Mouse (Mus musculus) heart, embryonic 14.5 days (tissue): ENCODE measurements around the gene Tssk3. TPM values are rescaled to one million over a fixed set of nuclear protein-coding genes. Genes with fewer than 3 reads are reported as not detected.

Experiments
- ATAC-seq: fragments of 200-750 bp; cut with Nextera tagmentation; 2 replicates; pipeline ENCODE4 v1.8.0; 2017; ENCODE audit warnings: low read depth, moderate TSS enrichment; ENCODE audit not compliant: insufficient number of reproducible peaks, insufficient read depth, low FRiP score
- H3K27ac ChIP-seq, 2 experiments: fragments of 200-500 bp in 1 of 2; fragments of 300-500 bp in 1 of 2; sonication (generic) in 1 of 2; replicated peaks in 1 of 2; 2 replicates each; pipeline ENCODE4 v1.5.1; 2012 to 2014; ENCODE audit warnings: low read depth in 2 of 2, low read length in 2 of 2, control low read depth in 1 of 2, mild to moderate bottlenecking in 1 of 2, mixed read lengths in 1 of 2; ENCODE audit not compliant: control insufficient read depth in 1 of 2, insufficient read depth in 1 of 2
- H3K27me3 ChIP-seq: fragments of 300-500 bp; sonication (generic); 2 replicates; pipeline ENCODE4 v1.6.1; 2014; ENCODE audit warnings: mild to moderate bottlenecking, low read length, control low read depth; ENCODE audit not compliant: control insufficient read depth, insufficient read depth
- H3K36me3 ChIP-seq: fragments of 300-500 bp; sonication (generic); 2 replicates; pipeline ENCODE4 v1.6.1; 2014; ENCODE audit warnings: mild to moderate bottlenecking, control low read depth, low read length, mixed read lengths; ENCODE audit not compliant: control insufficient read depth, insufficient read depth
- H3K4me1 ChIP-seq, 2 experiments: fragments of 200-500 bp in 1 of 2; fragments of 300-500 bp in 1 of 2; sonication (generic) in 1 of 2; 2 replicates each; pipeline ENCODE4 v1.6.1; 2012 to 2014; ENCODE audit warnings: low read length in 2 of 2, control low read depth in 1 of 2, mixed read lengths in 1 of 2; ENCODE audit not compliant: control insufficient read depth in 2 of 2, insufficient read depth in 2 of 2
- H3K4me2 ChIP-seq: fragments of 300-500 bp; sonication (generic); 2 replicates; pipeline ENCODE4 v1.6.1; 2014; ENCODE audit warnings: mild to moderate bottlenecking, low read length
- H3K4me3 ChIP-seq, 2 experiments: fragments of 200-500 bp in 1 of 2; fragments of 300-500 bp in 1 of 2; sonication (generic) in 1 of 2; 2 replicates each; pipeline ENCODE4 v1.5.1; 2012 to 2014; ENCODE audit warnings: low read length in 2 of 2, mild to moderate bottlenecking in 2 of 2, control low read depth in 1 of 2, low read depth in 1 of 2, moderate library complexity in 1 of 2; ENCODE audit not compliant: control insufficient read depth in 1 of 2, insufficient read depth in 1 of 2
- H3K9ac ChIP-seq: fragments of 300-500 bp; sonication (generic); 2 replicates; pipeline ENCODE4 v1.6.1; 2014; ENCODE audit warnings: mild to moderate bottlenecking, low read length
- H3K9me3 ChIP-seq: fragments of 300-500 bp; sonication (generic); 2 replicates; pipeline ENCODE4 v1.6.1; 2016; ENCODE audit warnings: low read length, control low read depth; ENCODE audit not compliant: control insufficient read depth
- WGBS: fragments of 180-500 bp; shearing (Covaris S2); extraction: QIAGEN DNeasy Blood & Tissue Kit; methylation state at CpG from one replicate; pipeline ENCODE4 v1.1.7; 2014; 5-methylcytosine and 5-hydroxymethylcytosine counted together
- polyA plus RNA-seq: library from polyadenylated mRNA; unstranded; fragments of >200 nt; fragmentation: Nextera tagmentation; extraction: Ambion mirVana; gene quantifications from 2 replicates; pipeline ENCODE4 v1.2.1, GENCODE M21; 2014

The Tssk3 gene
- polyA plus RNA-seq, 1 experiment from 2014 or later, result not detected

DNA sequence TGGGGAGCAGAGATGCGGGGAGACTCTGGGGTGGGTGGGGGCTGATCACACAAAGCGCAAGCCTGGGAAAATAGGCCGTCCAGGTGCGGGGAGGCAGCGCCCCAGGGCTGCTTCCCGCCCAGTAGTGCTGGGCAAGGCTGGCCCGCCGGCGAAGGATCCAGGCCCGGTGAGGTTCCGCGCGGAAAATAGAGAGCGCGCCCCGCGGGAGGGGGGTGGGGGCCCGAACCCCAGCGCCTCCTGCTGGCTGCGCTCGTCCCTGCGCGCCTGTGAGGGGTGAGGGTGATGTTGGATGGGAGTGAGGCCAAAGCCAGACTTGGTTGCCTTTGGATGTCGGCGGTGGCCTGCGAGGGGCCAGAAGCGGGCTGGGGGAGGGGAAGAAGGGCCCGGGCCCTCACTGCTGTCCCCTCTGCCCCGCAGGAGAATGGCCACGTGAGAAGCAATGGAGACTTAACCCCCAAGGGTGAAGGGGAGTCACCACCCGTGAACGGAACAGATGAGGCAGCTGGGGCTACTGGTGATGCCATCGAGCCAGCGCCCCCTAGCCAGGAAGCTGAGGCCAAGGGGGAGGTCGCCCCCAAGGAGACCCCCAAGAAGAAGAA, 23.6 kb upstream of the Tssk3 start:
- peak; percentile 59 for ATAC-seq
- H3K9ac ChIP-seq, result peak overlapping the region; percentile 99
- 1% methylated on average over 33 of the region's 35 CpGs for WGBS
- no peaks in the 10 kb centered on the region for H3K27me3 ChIP-seq
- peaks cover 44% of the 10 kb centered on the region for H3K36me3 ChIP-seq
- peak overlapping the region; percentile 37 to 82; a peak in 3 of 4 replicates for H3K27ac ChIP-seq
- peaks cover 10 to 11% of the 10 kb centered on the region in 2 experiments for H3K4me1 ChIP-seq
- peak overlapping the region; percentile 73 for H3K4me2 ChIP-seq
- peak overlapping the region; percentile 67 to 72 for H3K4me3 ChIP-seq
- no peaks in the 10 kb centered on the region for H3K9me3 ChIP-seq

DNA sequence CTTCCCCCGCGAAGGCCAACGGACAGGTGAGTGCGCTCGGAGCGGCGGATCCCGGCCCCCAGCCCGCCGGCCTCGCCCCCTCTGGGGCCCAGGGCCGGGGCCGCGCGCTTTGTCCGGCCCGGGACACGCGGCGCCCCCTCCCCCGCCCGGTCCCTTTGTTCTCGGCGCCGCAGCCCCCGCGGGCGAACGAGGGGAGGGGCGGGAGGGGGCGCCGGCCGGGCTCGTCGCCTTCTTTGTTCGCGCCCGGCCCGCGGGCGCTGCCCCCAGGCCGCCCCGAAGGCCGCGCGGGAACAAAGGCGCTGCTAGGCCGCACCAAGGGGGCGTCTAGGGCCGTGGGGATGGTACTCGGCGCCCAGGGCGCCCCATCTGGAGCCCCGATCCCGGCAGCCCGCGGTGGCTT, 23.1 kb upstream of the Tssk3 start:
- peaks cover 39% of the 10 kb centered on the region for H3K36me3 ChIP-seq
- peak overlapping the region; percentile 37 to 82; a peak in 3 of 4 replicates for H3K27ac ChIP-seq
- H3K9me3 ChIP-seq, result no peaks in the 10 kb centered on the region
- under 1% methylated on average over 40 of the region's 57 CpGs for WGBS
- H3K4me1 ChIP-seq, result peaks cover 15% of the 10 kb centered on the region in 2 experiments
- H3K27me3 ChIP-seq, result no peaks in the 10 kb centered on the region
- peak overlapping the region; percentile 99 for H3K9ac ChIP-seq
- peak; percentile 23; the same call in 1 of the 2 replicates for ATAC-seq
- H3K4me2 ChIP-seq, result peak overlapping the region; percentile 73
- H3K4me3 ChIP-seq, result peak overlapping the region; percentile 67 to 72

DNA sequence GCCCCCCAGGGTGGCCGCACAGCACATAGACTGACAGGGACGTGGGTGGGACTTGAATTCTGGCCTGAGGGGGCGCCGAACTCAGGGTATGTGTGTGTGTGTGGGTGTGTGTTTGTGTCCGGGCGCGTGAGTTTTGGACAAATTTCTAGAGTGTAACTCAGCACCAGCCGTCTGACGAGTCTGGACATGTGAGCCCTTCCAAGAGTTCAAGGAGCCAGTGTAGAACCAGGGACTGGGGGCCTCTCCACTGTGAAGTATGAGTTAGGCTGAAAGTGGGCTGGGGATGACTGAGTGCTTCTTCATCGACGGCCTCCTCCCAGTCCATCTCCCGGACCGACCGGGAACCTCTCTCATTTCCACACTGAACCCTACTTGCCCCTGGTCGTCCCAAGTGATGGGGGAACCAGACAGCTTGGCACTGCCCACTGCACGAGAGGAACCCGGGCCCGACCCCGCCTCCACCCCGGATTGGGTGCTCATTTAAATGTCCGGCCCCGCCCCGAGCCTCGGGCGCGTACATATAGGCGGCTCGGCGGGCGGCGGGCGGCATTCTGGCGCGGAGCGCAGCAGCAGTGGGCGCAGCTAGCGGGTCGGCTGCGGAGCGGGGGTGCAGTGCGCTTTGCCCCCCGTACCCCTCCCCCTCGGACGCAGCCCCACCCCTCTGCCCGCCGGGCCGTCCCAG, 22.4 kb upstream of the Tssk3 start, which contains the start of gene Marcksl1:
Marcksl1 (plus strand) TSS at position 496 of the 682 bp plus-strand sequence.
- Histone ChIP-seq H3K27ac (peak within 1 kb of the TSS; percentile 37 to 82; a peak in 3 of 4 replicates), H3K4me2 (peak within 1 kb of the TSS; percentile 73), H3K27me3 (no peaks in the 10 kb centered on the region), H3K9me3 (no peaks in the 10 kb centered on the region), H3K36me3 (peaks cover 33% of the 10 kb centered on the region), H3K9ac (peak within 1 kb of the TSS; percentile 99), H3K4me1 (peaks cover 22% of the 10 kb centered on the region in 2 experiments), H3K4me3 (peak within 1 kb of the TSS; percentile 67 to 72)
- peak; percentile 84 for ATAC-seq
- 6% methylated on average over 46 of the region's 47 CpGs for WGBS

DNA sequence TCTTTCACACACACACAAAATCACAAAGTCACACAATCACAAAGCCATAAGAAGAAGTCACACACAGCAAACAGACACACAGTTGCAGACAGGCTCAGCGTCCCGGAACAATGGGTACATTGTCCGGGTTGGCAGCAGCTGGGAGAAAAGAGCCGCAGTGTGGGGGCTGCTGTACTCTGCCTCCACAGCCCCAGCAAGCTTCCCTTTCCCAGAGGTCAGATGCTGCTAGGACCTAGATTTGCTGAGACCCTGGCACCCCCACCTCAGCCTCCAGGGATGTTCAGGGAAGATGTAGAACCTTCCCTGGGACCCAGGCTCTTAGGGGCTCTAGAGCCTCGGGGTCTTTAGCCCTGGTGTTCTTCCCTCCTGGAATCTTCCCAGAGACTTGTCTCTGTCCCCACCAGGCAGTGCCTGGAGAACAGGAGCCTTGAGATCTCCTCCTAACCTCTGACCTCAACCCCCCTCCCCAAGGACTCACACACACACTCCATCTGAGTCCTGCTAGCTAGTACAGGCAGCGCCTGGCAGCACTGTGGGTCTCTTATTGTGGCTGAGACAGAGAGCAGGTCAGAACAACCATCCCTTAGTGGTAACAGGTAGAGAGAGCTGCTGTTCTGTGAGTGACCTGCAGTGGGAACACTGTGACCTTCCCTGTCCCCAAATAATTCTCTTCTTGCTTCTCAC, 20.7 kb upstream of the Tssk3 start:
- 0 out of 2 replicates have a peak overlapping the region, but pooled peaks have one; percentile 11 for H3K9ac ChIP-seq
- peak overlapping the region in 1 of 2 experiments; percentile 12; a peak in 1 of 4 replicates for H3K27ac ChIP-seq
- peaks cover 25 to 27% of the 10 kb centered on the region in 2 experiments for H3K4me1 ChIP-seq
- no peak overlapping the region for H3K4me3 ChIP-seq
- no peaks in the 10 kb centered on the region for H3K27me3 ChIP-seq
- 59% methylated on average over 6 of the region's 6 CpGs for WGBS
- H3K4me2 ChIP-seq, result no peak overlapping the region
- peaks cover 16% of the 10 kb centered on the region for H3K36me3 ChIP-seq
- ATAC-seq, result no peak
- H3K9me3 ChIP-seq, result no peaks in the 10 kb centered on the region

DNA sequence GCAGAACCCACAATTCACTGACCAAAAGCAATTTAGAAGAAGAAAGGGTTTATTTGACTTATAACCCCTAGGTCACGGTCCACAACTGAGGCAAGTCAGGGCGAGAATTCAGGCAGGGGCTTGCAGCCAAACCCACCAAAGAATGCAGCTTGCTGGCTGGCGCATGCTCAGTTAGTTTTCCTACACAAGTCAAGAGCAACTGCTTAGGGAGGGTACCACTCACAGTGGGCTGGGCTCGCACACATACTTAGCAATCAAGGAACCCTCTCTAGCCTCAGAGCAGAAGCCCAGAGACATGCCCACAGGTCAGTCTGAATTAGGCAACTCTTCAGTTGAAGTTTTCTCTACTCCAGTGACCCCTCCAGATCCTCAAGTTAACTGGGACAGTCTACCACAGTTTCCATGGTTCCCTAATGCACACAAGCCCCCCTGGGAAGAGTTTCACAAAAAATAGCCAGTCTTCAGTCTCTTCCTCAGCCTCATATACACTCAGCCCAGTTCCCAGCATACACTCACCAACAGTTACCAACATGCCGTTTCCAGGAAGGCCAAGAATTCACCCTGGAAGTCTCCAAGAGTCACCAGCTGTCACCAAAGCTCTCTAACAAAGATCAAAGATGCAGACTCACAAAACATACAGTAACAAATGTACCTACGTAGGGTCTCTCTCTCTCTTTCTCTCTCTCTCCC, 20.0 kb upstream of the Tssk3 start:
- Histone ChIP-seq H3K4me3 (no peak overlapping the region), H3K4me1 (peaks cover 24 to 27% of the 10 kb centered on the region in 2 experiments), H3K27me3 (no peaks in the 10 kb centered on the region), H3K9me3 (no peaks in the 10 kb centered on the region), H3K36me3 (peaks cover 11% of the 10 kb centered on the region), H3K4me2 (no peak overlapping the region), H3K9ac (no peak overlapping the region), H3K27ac (peak overlapping the region in 1 of 2 experiments; percentile 12; a peak in 1 of 4 replicates)
- no peak for ATAC-seq
- 64% methylated on average over 6 of the region's 6 CpGs for WGBS

DNA sequence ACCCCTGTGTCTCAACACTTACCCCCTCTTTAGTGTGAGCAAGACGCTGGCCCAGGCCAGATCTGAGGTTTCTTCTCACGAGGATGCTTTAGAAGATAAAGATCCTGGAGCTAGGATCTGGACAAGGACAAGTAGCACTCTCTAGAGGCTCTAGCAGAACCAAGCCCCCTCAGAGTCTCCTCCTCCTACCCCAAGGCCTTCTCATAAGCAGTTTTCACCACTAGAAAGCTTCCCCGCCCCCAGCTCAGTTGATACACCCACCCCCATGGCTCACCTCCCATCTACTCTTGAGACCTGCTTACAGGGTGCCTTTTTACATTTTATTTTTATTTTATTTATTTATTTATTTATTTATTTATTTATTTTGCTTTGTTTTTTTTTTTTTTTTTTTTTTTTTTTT, 18.8 kb upstream of the Tssk3 start:
- Histone ChIP-seq H3K4me1 (peaks cover 24 to 25% of the 10 kb centered on the region in 2 experiments), H3K4me2 (no peak overlapping the region), H3K27ac (no peak overlapping the region), H3K9ac (no peak overlapping the region), H3K9me3 (no peaks in the 10 kb centered on the region), H3K4me3 (no peak overlapping the region), H3K27me3 (no peaks in the 10 kb centered on the region), H3K36me3 (no peaks in the 10 kb centered on the region)
- no peak for ATAC-seq
- 63% methylated on average over 3 of the region's 3 CpGs for WGBS
